Mouse (Mus musculus) limb, embryonic 11.5 days (tissue): ENCODE data around the gene H2-T22. TPM values are rescaled to one million over a fixed set of nuclear protein-coding genes. Genes with fewer than 3 reads are reported as not detected.
"Not testable (repeated sequence)": the region's sequence is repeated elsewhere in the genome, so short reads cannot be mapped to it uniquely, and the experiment has no call there.

Experiments
- ATAC-seq: fragments of 200-750 bp; cut with Nextera tagmentation; 2 replicates; pipeline ENCODE4 v1.8.0; 2017; ENCODE audit warnings: low read depth; ENCODE audit not compliant: insufficient number of reproducible peaks, low FRiP score, low TSS enrichment
- DNase-seq: peaks from one replicate; pipeline ENCODE4 v3.0.0-alpha.2; 2015; ENCODE audit warnings: low spot score
- H3K27ac ChIP-seq: fragments of 300-500 bp; sonication (generic); replicated peaks from 2 replicates; pipeline ENCODE4 v1.5.1; 2014; ENCODE audit warnings: low read depth, mild to moderate bottlenecking, low read length
- H3K27me3 ChIP-seq: fragments of 300-500 bp; sonication (generic); 2 replicates; pipeline ENCODE4 v1.6.1; 2014; ENCODE audit warnings: mild to moderate bottlenecking, low read length, mixed read lengths; ENCODE audit not compliant: control insufficient read depth, insufficient read depth
- H3K36me3 ChIP-seq: fragments of 300-500 bp; sonication (generic); 2 replicates; pipeline ENCODE4 v1.6.1; 2014; ENCODE audit warnings: mild to moderate bottlenecking, low read length, moderate library complexity, mixed read lengths; ENCODE audit not compliant: control insufficient read depth, insufficient read depth
- H3K4me1 ChIP-seq: fragments of 300-500 bp; sonication (generic); 2 replicates; pipeline ENCODE4 v1.6.1; 2014; ENCODE audit warnings: low read length, mixed read lengths; ENCODE audit not compliant: control insufficient read depth, insufficient read depth
- H3K4me2 ChIP-seq: fragments of 300-500 bp; sonication (generic); 2 replicates; pipeline ENCODE4 v1.6.1; 2014; ENCODE audit warnings: low read depth, mild to moderate bottlenecking, moderate library complexity; ENCODE audit not compliant: severe bottlenecking
- H3K4me3 ChIP-seq: fragments of 300-500 bp; sonication (generic); 2 replicates; pipeline ENCODE4 v1.5.1; 2014; ENCODE audit warnings: low read depth, low read length
- H3K9ac ChIP-seq: fragments of 300-500 bp; sonication (generic); 2 replicates; pipeline ENCODE4 v1.6.1; 2014; ENCODE audit warnings: mild to moderate bottlenecking, low read length
- H3K9me3 ChIP-seq: fragments of 300-500 bp; sonication (generic); 2 replicates; pipeline ENCODE4 v1.6.1; 2016; ENCODE audit warnings: low read length; ENCODE audit not compliant: control insufficient read depth
- WGBS: fragments of 180-500 bp; shearing (Covaris S2); extraction: QIAGEN DNeasy Blood & Tissue Kit; methylation state at CpG from one replicate; pipeline ENCODE4 v1.1.7; 2014; 5-methylcytosine and 5-hydroxymethylcytosine counted together
- polyA plus RNA-seq: library from polyadenylated mRNA; unstranded; fragments of >200 nt; fragmentation: Nextera tagmentation; extraction: Ambion mirVana; gene quantifications from 2 replicates; pipeline ENCODE4 v1.2.1, GENCODE M21; 2014

H2-T22 gene
- polyA plus RNA-seq: 10.2 and 13.7 TPM in 2 replicates

- not testable (repeated sequence) for H3K4me1 ChIP-seq, H3K9me3 ChIP-seq, H3K27me3 ChIP-seq, H3K36me3 ChIP-seq, H3K27ac ChIP-seq
- ATAC-seq: peak; percentile 94
- 1% methylated on average over 12 of the region's 12 CpGs for WGBS
- Histone ChIP-seq H3K4me3 (peak within 1 kb of the TSS; percentile 25), H3K4me2 (peak within 1 kb of the TSS; percentile 58), H3K9ac (0 out of 2 replicates have a peak within 1 kb of the TSS, but pooled peaks have one; percentile 8)
- peak; percentile 68 for DNase-seq
Measured at GRCm38 (mm10) chr17:36042610-36043169, at the start of gene H2-T22, which contains the start of gene Gm6034. TSS of gene H2-T22 (minus strand) at chr17:36042747. TSS of gene Gm6034 (plus strand) at chr17:36042961.

DNA sequence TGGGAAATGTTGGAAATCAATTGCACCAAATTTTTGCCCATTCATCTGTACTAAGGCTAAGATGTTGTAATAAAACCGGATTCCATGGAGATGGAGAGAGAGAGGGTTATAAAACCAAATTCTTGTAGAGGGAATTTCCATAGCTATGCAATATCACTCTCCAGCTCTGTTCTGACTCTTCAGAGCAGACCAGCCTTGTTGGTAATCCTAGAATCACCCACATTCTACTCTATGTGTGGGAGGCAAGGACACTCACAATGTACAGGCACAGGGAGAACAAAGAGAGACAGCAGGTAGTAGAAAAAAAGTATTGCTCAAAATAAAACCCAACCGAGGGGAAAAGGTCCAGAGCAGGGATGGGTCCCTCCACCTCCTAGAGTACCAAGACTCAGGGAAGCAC, 49.4 kb upstream of the H2-T22 start:
- H3K27ac ChIP-seq, H3K36me3 ChIP-seq, H3K4me3 ChIP-seq, ATAC-seq, H3K9ac ChIP-seq, DNase-seq, H3K27me3 ChIP-seq, H3K4me1 ChIP-seq, H3K4me2 ChIP-seq, H3K9me3 ChIP-seq: not testable (repeated sequence)
- WGBS: no CpG with 5 or more reads among the region's 2 CpGs

GRCm38 (mm10) chr17:36085976-36086375, 43.4 kb upstream of the H2-T22 start:
- not testable (repeated sequence) for H3K4me1 ChIP-seq, H3K9me3 ChIP-seq, H3K4me2 ChIP-seq, H3K4me3 ChIP-seq, H3K36me3 ChIP-seq, H3K9ac ChIP-seq, H3K27ac ChIP-seq, ATAC-seq, DNase-seq
- WGBS: 78% methylated on average over 1 of the region's 1 CpGs
- peaks cover 20% of the 10 kb centered on the region for H3K27me3 ChIP-seq

- peak; percentile 44 for ATAC-seq
- under 1% methylated on average over 41 of the region's 42 CpGs for WGBS
Measured at GRCm38 (mm10) chr17:36083870-36084451, 41.4 kb upstream of the H2-T22 start.

DNA sequence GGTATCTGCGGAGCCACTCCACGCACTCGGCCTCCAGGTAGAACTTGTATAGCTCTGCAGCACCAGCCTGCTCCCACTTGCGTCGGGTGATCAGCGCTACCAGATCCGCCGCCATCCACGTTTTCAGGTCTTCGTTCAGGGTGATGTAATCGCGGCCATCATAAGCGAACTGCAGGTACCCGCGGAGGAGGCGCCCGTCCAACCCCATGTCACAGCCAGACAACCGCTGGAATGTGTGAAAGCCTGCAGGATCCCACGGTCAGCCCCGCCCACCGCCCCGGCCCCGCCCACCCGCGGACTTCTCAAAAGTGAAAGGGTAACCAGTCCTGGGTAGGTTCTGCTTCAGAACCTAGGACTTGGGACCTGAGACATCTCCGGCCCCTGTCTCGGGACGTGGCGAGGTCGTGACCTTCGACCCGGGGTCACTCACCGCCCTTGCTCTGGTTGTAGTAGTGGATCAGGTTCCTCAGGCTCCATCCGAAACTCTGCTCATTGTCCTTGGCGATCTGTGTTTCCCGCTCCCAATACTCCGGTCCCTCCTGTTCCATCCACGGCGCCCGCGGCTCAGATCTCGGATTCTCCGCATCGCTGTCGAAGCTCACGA, 40.8 kb upstream of the H2-T22 start:
- Histone ChIP-seq H3K27me3 (peaks cover 20% of the 10 kb centered on the region), H3K4me3 (peak overlapping the region; percentile 38), H3K9me3 (no peaks in the 10 kb centered on the region), H3K4me1 (no peaks in the 10 kb centered on the region), H3K36me3 (no peaks in the 10 kb centered on the region), H3K4me2 (peak overlapping the region; percentile 74), H3K9ac (peak overlapping the region; percentile 51), H3K27ac (no peak overlapping the region)
- ATAC-seq (peak; percentile 86), DNase-seq (peak; percentile 75)
- WGBS: 2% methylated on average over 46 of the region's 46 CpGs

More at GRCm38 (mm10) chr17:36083870-36084451, 41.4 kb upstream of the H2-T22 start:
- H3K9ac ChIP-seq: peak overlapping the region; percentile 51
- no peaks in the 10 kb centered on the region for H3K4me1 ChIP-seq
- peak overlapping the region; percentile 74 for H3K4me2 ChIP-seq
- no peaks in the 10 kb centered on the region for H3K36me3 ChIP-seq
- H3K4me3 ChIP-seq: peak overlapping the region; percentile 38
- DNase-seq: no peak
- peaks cover 20% of the 10 kb centered on the region for H3K27me3 ChIP-seq
- H3K27ac ChIP-seq: no peak overlapping the region
- no peaks in the 10 kb centered on the region for H3K9me3 ChIP-seq

GRCm38 (mm10) chr17:36082519-36083232, 40.1 kb upstream of the H2-T22 start:
- H3K27ac ChIP-seq, ATAC-seq, H3K9me3 ChIP-seq, H3K36me3 ChIP-seq, H3K9ac ChIP-seq, DNase-seq, H3K4me1 ChIP-seq: not testable (repeated sequence)
- WGBS: 54% methylated on average over 3 of the region's 6 CpGs
- H3K27me3 ChIP-seq: peaks cover 20% of the 10 kb centered on the region
- H3K4me3 ChIP-seq: peak overlapping the region; percentile 38; the same call in 1 of the 2 replicates
- H3K4me2 ChIP-seq: peak overlapping the region; percentile 74; the same call in 1 of the 2 replicates

- not testable (repeated sequence) for H3K4me2 ChIP-seq, H3K4me3 ChIP-seq, ATAC-seq, H3K4me1 ChIP-seq, H3K36me3 ChIP-seq, H3K9me3 ChIP-seq, H3K27ac ChIP-seq, DNase-seq, H3K9ac ChIP-seq
- H3K27me3 ChIP-seq: peaks cover 20% of the 10 kb centered on the region
Measured at GRCm38 (mm10) chr17:36081901-36082300, 39.4 kb upstream of the H2-T22 start.

GRCm38 (mm10) chr17:36060829-36061228, 18.3 kb upstream of the H2-T22 start:
- no peak for ATAC-seq
- H3K27ac ChIP-seq: no peak overlapping the region
- H3K9ac ChIP-seq: no peak overlapping the region
- H3K36me3 ChIP-seq: no peaks in the 10 kb centered on the region
- H3K27me3 ChIP-seq: no peaks in the 10 kb centered on the region
- no peaks in the 10 kb centered on the region for H3K9me3 ChIP-seq
- no peaks in the 10 kb centered on the region for H3K4me1 ChIP-seq
- WGBS: 40% methylated on average over 2 of the region's 2 CpGs
- no peak overlapping the region for H3K4me2 ChIP-seq
- DNase-seq: peak; percentile 78
- no peak overlapping the region for H3K4me3 ChIP-seq
